Mouse (Mus musculus) kidney, embryonic 14.5 days (tissue): ENCODE measurements around the gene Dscaml1. TPM values are rescaled to one million over a fixed set of nuclear protein-coding genes. Genes with fewer than 3 reads are reported as not detected.

Experiments used
- ATAC-seq: fragments of 200-750 bp; cut with Nextera tagmentation; 2 replicates; pipeline ENCODE4 v1.8.0; 2017; ENCODE audit warnings: moderate number of reproducible peaks, mild to moderate bottlenecking, moderate TSS enrichment, moderate library complexity; ENCODE audit not compliant: low FRiP score, low TSS enrichment
- H3K27ac ChIP-seq: fragments of 300-500 bp; sonication (generic); 2 replicates; pipeline ENCODE4 v1.5.1; 2014; ENCODE audit warnings: low read depth, mild to moderate bottlenecking, low read length, moderate library complexity, mixed read lengths
- H3K27me3 ChIP-seq: fragments of 300-500 bp; sonication (generic); 2 replicates; pipeline ENCODE4 v1.6.1; 2014; ENCODE audit warnings: mild to moderate bottlenecking, low read length; ENCODE audit not compliant: control insufficient read depth, insufficient read depth
- H3K36me3 ChIP-seq: fragments of 300-500 bp; sonication (generic); 2 replicates; pipeline ENCODE4 v1.6.1; 2014; ENCODE audit warnings: low read length, mixed read lengths; ENCODE audit not compliant: control insufficient read depth, insufficient read depth
- H3K4me1 ChIP-seq: fragments of 300-500 bp; sonication (generic); 2 replicates; pipeline ENCODE4 v1.6.1; 2014; ENCODE audit warnings: low read length, mixed read lengths; ENCODE audit not compliant: control insufficient read depth, insufficient read depth
- H3K4me2 ChIP-seq: fragments of 300-500 bp; sonication (generic); replicated peaks from 2 replicates; pipeline ENCODE4 v1.6.1; 2014; ENCODE audit warnings: low read depth, mild to moderate bottlenecking, low read length
- H3K4me3 ChIP-seq: fragments of 300-500 bp; sonication (generic); 2 replicates; pipeline ENCODE4 v1.5.1; 2014; ENCODE audit warnings: mild to moderate bottlenecking, low read length
- H3K9ac ChIP-seq: fragments of 300-500 bp; sonication (generic); 2 replicates; pipeline ENCODE4 v1.6.1; 2014; ENCODE audit warnings: low read depth, mild to moderate bottlenecking, low read length, moderate library complexity
- H3K9me3 ChIP-seq: fragments of 300-500 bp; sonication (generic); 2 replicates; pipeline ENCODE4 v1.6.1; 2016; ENCODE audit warnings: low read length; ENCODE audit not compliant: control insufficient read depth
- WGBS: fragments of 180-500 bp; shearing (Covaris S2); extraction: QIAGEN DNeasy Blood & Tissue Kit; methylation state at CpG from one replicate; pipeline ENCODE4 v1.1.7; 2014; 5-methylcytosine and 5-hydroxymethylcytosine counted together
- polyA plus RNA-seq: library from polyadenylated mRNA; unstranded; fragments of >200 nt; fragmentation: Nextera tagmentation; extraction: Ambion mirVana; gene quantifications from 2 replicates; pipeline ENCODE4 v1.2.1, GENCODE M21; 2014

Gene Dscaml1
- polyA plus RNA-seq, 1 experiment from 2014 or later = 0.23 TPM

- ATAC-seq = 0 out of 2 replicates have a peak, but pooled peaks have one; percentile 21
- no peaks in the 10 kb centered on the region for H3K9me3 ChIP-seq
- H3K36me3 ChIP-seq = no peaks in the 10 kb centered on the region
- peak overlapping the region; percentile 23 for H3K4me3 ChIP-seq
- H3K4me1 ChIP-seq = 0 out of 2 replicates have a peak, but pooled peaks cover 4% of the 10 kb centered on the region
- H3K4me2 ChIP-seq = peak overlapping the region; percentile 37; the same call in 1 of the 2 replicates
- WGBS = 39% methylated on average over 33 of the region's 33 CpGs
- peaks cover 5% of the 10 kb centered on the region; the same call in 1 of the 2 replicates for H3K27me3 ChIP-seq
- H3K9ac ChIP-seq = no peak overlapping the region; the same call in 1 of the 2 replicates
- no peak overlapping the region for H3K27ac ChIP-seq
Measured at GRCm38 (mm10) chr9:45407706-45408675, 18.4 kb upstream of the Dscaml1 start.

DNA sequence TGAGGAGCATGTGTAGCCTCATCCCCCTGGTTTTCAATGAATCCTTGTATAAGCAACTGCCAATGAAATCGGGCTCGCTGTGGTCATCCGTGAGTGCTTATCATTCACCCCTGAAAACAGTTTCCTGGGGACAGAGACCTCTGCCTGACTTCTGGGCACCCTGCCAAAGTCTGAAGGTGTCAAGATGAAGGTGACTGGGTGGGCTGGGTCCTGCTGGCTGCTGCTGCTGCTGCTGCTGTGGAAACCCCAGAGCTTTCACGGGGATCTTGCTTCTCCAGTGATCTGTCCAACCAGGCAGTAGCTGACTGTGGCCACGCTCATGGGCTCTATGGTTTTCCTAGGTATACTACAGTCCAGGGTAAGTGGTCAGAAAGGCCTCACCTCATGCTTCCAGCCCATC, 16.2 kb upstream of the Dscaml1 start:
- no peak for ATAC-seq
- Histone ChIP-seq H3K4me2 (no peak overlapping the region), H3K27me3 (peaks cover 5% of the 10 kb centered on the region; the same call in 1 of the 2 replicates), H3K9ac (no peak overlapping the region), H3K9me3 (no peaks in the 10 kb centered on the region), H3K4me1 (0 out of 2 replicates have a peak, but pooled peaks cover 4% of the 10 kb centered on the region), H3K36me3 (no peaks in the 10 kb centered on the region), H3K27ac (no peak overlapping the region), H3K4me3 (no peak overlapping the region)
- WGBS = 82% methylated on average over 5 of the region's 5 CpGs

- 0 out of 2 replicates have a peak, but pooled peaks cover 4% of the 10 kb centered on the region for H3K4me1 ChIP-seq
- H3K36me3 ChIP-seq = no peaks in the 10 kb centered on the region
- no peak overlapping the region for H3K4me2 ChIP-seq
- no peak for ATAC-seq
- H3K9me3 ChIP-seq = no peaks in the 10 kb centered on the region
- no peak overlapping the region for H3K4me3 ChIP-seq
- H3K27ac ChIP-seq = no peak overlapping the region
- H3K9ac ChIP-seq = no peak overlapping the region
- 81% methylated on average over 2 of the region's 2 CpGs for WGBS
- H3K27me3 ChIP-seq = peaks cover 5% of the 10 kb centered on the region; the same call in 1 of the 2 replicates
Measured at GRCm38 (mm10) chr9:45410614-45411013, 15.8 kb upstream of the Dscaml1 start.

DNA sequence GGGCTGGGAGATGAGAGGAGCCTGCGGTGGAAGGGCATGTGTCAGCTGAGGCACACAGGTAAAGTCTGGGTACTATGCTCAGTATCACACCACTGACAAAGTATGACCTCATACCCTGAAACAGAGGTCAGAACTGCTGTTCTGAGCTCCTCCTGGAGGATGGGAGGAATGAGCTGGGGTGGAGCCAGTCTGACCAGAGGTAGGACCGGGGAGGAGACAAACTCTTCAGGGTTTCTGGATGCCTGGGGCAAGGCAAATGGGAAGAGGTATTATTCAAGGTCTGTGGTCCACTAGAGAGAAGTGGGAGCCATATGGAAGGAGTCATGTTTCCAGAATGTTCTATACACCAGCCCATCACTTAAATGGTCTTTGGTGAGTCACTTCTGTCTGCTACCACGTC, 15.3 kb upstream of the Dscaml1 start:
- Histone ChIP-seq H3K4me2 (no peak overlapping the region), H3K9ac (no peak overlapping the region), H3K27me3 (peaks cover 5% of the 10 kb centered on the region; the same call in 1 of the 2 replicates), H3K4me1 (0 out of 2 replicates have a peak, but pooled peaks cover 4% of the 10 kb centered on the region), H3K36me3 (no peaks in the 10 kb centered on the region), H3K4me3 (no peak overlapping the region), H3K9me3 (no peaks in the 10 kb centered on the region), H3K27ac (no peak overlapping the region)
- 75% methylated on average over 3 of the region's 3 CpGs for WGBS
- ATAC-seq = no peak

GRCm38 (mm10) chr9:45411803-45412202, 14.6 kb upstream of the Dscaml1 start:
- H3K9me3 ChIP-seq = no peaks in the 10 kb centered on the region
- H3K4me3 ChIP-seq = no peak overlapping the region
- H3K9ac ChIP-seq = no peak overlapping the region
- ATAC-seq = peak; percentile 10
- 0 out of 2 replicates have a peak, but pooled peaks cover 4% of the 10 kb centered on the region for H3K4me1 ChIP-seq
- H3K27me3 ChIP-seq = peaks cover 5% of the 10 kb centered on the region; the same call in 1 of the 2 replicates
- H3K4me2 ChIP-seq = peak overlapping the region; percentile 39
- H3K36me3 ChIP-seq = no peaks in the 10 kb centered on the region
- WGBS = 19% methylated on average over 7 of the region's 7 CpGs
- no peak overlapping the region for H3K27ac ChIP-seq

DNA sequence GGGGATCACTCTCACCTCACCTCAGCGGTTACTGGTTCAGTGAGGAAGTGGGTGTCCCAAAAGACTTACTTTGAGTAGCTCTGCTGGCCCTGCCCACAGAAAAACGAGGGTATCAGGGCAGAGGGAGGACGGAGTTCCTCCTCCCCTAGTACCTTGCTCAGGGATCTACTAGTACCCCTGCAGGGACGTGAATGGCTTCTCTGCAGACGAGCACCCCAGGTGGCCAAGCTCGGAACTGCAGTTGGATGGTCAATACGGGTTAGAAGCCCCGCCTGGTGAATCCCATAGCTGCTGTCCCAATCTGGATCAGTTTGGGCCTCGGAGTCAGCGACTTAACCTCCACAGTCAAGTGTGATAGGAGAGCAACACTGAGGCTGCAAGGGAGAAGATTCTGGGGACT, 14.1 kb upstream of the Dscaml1 start:
- Histone ChIP-seq H3K9ac (no peak overlapping the region), H3K27me3 (peaks cover 5% of the 10 kb centered on the region; the same call in 1 of the 2 replicates), H3K9me3 (no peaks in the 10 kb centered on the region), H3K4me3 (no peak overlapping the region), H3K36me3 (no peaks in the 10 kb centered on the region), H3K4me2 (peak overlapping the region; percentile 39), H3K27ac (no peak overlapping the region), H3K4me1 (0 out of 2 replicates have a peak, but pooled peaks cover 4% of the 10 kb centered on the region)
- WGBS = 6% methylated on average over 10 of the region's 10 CpGs
- ATAC-seq = peak; percentile 63

DNA sequence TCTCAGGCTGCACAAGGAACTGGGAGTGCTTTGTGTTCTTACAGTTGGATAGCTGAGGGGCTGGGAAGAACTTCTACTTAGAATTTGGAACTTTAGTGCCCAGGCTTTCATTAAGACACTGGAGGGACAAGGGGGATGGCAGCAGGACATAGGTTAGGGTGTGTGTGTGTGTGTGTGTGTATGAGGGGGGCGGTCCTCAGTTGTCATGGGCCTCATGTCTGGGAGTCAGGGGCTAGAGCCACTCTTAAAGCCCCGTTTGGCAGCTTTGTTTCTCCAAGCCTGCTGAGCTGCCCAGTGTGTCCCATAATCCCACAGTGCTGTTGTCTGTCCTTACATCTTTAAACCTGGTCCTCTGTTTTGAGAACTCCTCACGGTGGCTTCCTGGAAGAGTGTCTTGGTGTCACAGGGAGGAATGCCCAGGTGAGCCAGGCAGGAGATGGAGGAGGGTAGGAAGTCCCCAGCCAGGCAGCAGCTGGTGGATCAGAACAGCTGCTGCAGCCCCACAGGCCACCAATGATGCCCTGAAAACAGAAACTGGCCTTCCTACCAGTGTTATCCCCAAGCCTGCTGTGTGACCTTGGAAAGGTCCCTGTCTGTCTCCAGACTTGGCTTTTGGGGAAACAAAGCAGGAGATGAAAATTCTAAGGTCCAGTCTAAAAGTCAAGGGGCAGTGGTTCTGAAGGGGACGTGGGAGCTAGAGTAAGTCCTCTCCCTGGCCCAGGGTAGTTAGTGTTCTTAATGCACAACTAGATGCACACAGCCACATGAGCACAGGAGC, 13.5 kb upstream of the Dscaml1 start:
- WGBS = 69% methylated on average over 4 of the region's 4 CpGs
- H3K4me2 ChIP-seq = no peak overlapping the region
- no peak for ATAC-seq

GRCm38 (mm10) chr9:45413478-45414140, 12.8 kb upstream of the Dscaml1 start:
- ATAC-seq = no peak

More for the DNA sequence above, 13.5 kb upstream of the Dscaml1 start:
- Histone ChIP-seq H3K9ac (no peak overlapping the region), H3K4me3 (no peak overlapping the region), H3K36me3 (no peaks in the 10 kb centered on the region), H3K9me3 (no peaks in the 10 kb centered on the region), H3K27ac (no peak overlapping the region), H3K27me3 (peaks cover 5% of the 10 kb centered on the region; the same call in 1 of the 2 replicates), H3K4me1 (0 out of 2 replicates have a peak, but pooled peaks cover 4% of the 10 kb centered on the region)

More at GRCm38 (mm10) chr9:45413478-45414140, 12.8 kb upstream of the Dscaml1 start:
- H3K4me3 ChIP-seq = no peak overlapping the region
- H3K27ac ChIP-seq = no peak overlapping the region
- no peak overlapping the region for H3K4me2 ChIP-seq
- H3K9me3 ChIP-seq = no peaks in the 10 kb centered on the region
- peaks cover 5% of the 10 kb centered on the region; the same call in 1 of the 2 replicates for H3K27me3 ChIP-seq
- H3K4me1 ChIP-seq = 0 out of 2 replicates have a peak, but pooled peaks cover 4% of the 10 kb centered on the region
- WGBS = 51% methylated on average over 5 of the region's 5 CpGs
- no peaks in the 10 kb centered on the region for H3K36me3 ChIP-seq
- no peak overlapping the region for H3K9ac ChIP-seq
